Mouse (Mus musculus): ENCODE results near the gene Sebox. TPM values are rescaled to one million over a fixed set of nuclear protein-coding genes. Genes with fewer than 3 reads are reported as not detected.

Gene Sebox
- polyA plus RNA-seq, 1 experiment, result not detected

GRCm38 (mm10) chr11:78501529-78501928, 1.7 kb upstream of the Sebox start:
- Histone ChIP-seq H3K4me3 (replicated peaks; ENCODE audit: control insufficient read depth, low read depth, low read length) (no peak overlapping the region), H3K4me1 (ENCODE audit: control insufficient read depth, insufficient read depth, low read length) (no peaks in the 10 kb centered on the region), H3K27ac (ENCODE audit: control insufficient read depth, insufficient read depth, low read depth, low read length, poor library complexity) (no peak overlapping the region)
- WGBS, result 77% methylated on average over 20 of the region's 20 CpGs
- TF ChIP-seq POLR2A (IDR thresholded peaks at IDR 0.05; ENCODE audit: borderline replicate concordance, control insufficient read depth, low read depth, low read length), result no peak
- no peak for TF ChIP-seq CTCF (IDR thresholded peaks at IDR 0.05; ENCODE audit: control insufficient read depth, insufficient read depth, low read length)

GRCm38 (mm10) chr11:78505430-78505829, 2.2 kb downstream of the Sebox start:
- Histone ChIP-seq H3K4me3 (replicated peaks; ENCODE audit: control insufficient read depth, low read depth, low read length) (no peak overlapping the region), H3K4me1 (ENCODE audit: control insufficient read depth, insufficient read depth, low read length) (no peaks in the 10 kb centered on the region), H3K27ac (ENCODE audit: control insufficient read depth, insufficient read depth, low read depth, low read length, poor library complexity) (no peak overlapping the region)
- TF ChIP-seq CTCF (IDR thresholded peaks at IDR 0.05; ENCODE audit: control insufficient read depth, insufficient read depth, low read length), result no peak
- no peak for TF ChIP-seq POLR2A (IDR thresholded peaks at IDR 0.05; ENCODE audit: borderline replicate concordance, control insufficient read depth, low read depth, low read length)
- WGBS, result 67% methylated on average over 3 of the region's 3 CpGs

GRCm38 (mm10) chr11:78509148-78509547, 5.9 kb downstream of the Sebox start:
- H3K4me3 ChIP-seq (replicated peaks; ENCODE audit: control insufficient read depth, low read depth, low read length), result no peak overlapping the region
- TF ChIP-seq POLR2A (IDR thresholded peaks at IDR 0.05; ENCODE audit: borderline replicate concordance, control insufficient read depth, low read depth, low read length) (no peak), CTCF (IDR thresholded peaks at IDR 0.05; ENCODE audit: control insufficient read depth, insufficient read depth, low read length) (peak; percentile 45; the same call in 1 of the 2 replicates)
- H3K4me1 ChIP-seq (ENCODE audit: control insufficient read depth, insufficient read depth, low read length), result no peaks in the 10 kb centered on the region
- no peak overlapping the region for H3K27ac ChIP-seq (ENCODE audit: control insufficient read depth, insufficient read depth, low read depth, low read length, poor library complexity)
- WGBS, result 77% methylated on average over 5 of the region's 5 CpGs

GRCm38 (mm10) chr11:78512025-78512957, 9.0 kb downstream of the Sebox start, which contains the start of the genes Tmem199 and Poldip2:
Gene Tmem199, minus strand, starts transcription at chr11:78512172.
Gene Poldip2, plus strand, starts transcription at chr11:78512193.
- peak within 1 kb of the TSS; percentile 82 for H3K4me3 ChIP-seq (replicated peaks; ENCODE audit: control insufficient read depth, low read depth, low read length)
- WGBS, result 1% methylated on average over 67 of the region's 67 CpGs
- TF ChIP-seq CTCF (IDR thresholded peaks at IDR 0.05; ENCODE audit: control insufficient read depth, insufficient read depth, low read length) (no peak), POLR2A (IDR thresholded peaks at IDR 0.05; ENCODE audit: borderline replicate concordance, control insufficient read depth, low read depth, low read length) (peak; percentile 87)
- H3K4me1 ChIP-seq (ENCODE audit: control insufficient read depth, insufficient read depth, low read length), result no peaks in the 10 kb centered on the region
- peak within 1 kb of the TSS; percentile 86 for H3K27ac ChIP-seq (ENCODE audit: control insufficient read depth, insufficient read depth, low read depth, low read length, poor library complexity)

GRCm38 (mm10) chr11:78513106-78513790, 10.0 kb downstream of the Sebox start:
- TF ChIP-seq POLR2A (IDR thresholded peaks at IDR 0.05; ENCODE audit: borderline replicate concordance, control insufficient read depth, low read depth, low read length), result no peak
- no peak for TF ChIP-seq CTCF (IDR thresholded peaks at IDR 0.05; ENCODE audit: control insufficient read depth, insufficient read depth, low read length)
- Histone ChIP-seq H3K27ac (ENCODE audit: control insufficient read depth, insufficient read depth, low read depth, low read length, poor library complexity) (no peak overlapping the region), H3K4me3 (replicated peaks; ENCODE audit: control insufficient read depth, low read depth, low read length) (no peak overlapping the region), H3K4me1 (ENCODE audit: control insufficient read depth, insufficient read depth, low read length) (no peaks in the 10 kb centered on the region)
- 54% methylated on average over 3 of the region's 3 CpGs for WGBS

- Histone ChIP-seq H3K27ac (ENCODE audit: control insufficient read depth, insufficient read depth, low read depth, low read length, poor library complexity) (no peak overlapping the region), H3K4me1 (ENCODE audit: control insufficient read depth, insufficient read depth, low read length) (no peaks in the 10 kb centered on the region), H3K4me3 (replicated peaks; ENCODE audit: control insufficient read depth, low read depth, low read length) (no peak overlapping the region)
- peak; percentile 45; the same call in 1 of the 2 replicates for TF ChIP-seq CTCF (IDR thresholded peaks at IDR 0.05; ENCODE audit: control insufficient read depth, insufficient read depth, low read length)
- no peak for TF ChIP-seq POLR2A (IDR thresholded peaks at IDR 0.05; ENCODE audit: borderline replicate concordance, control insufficient read depth, low read depth, low read length)
- 63% methylated on average over 2 of the region's 2 CpGs for WGBS
Observed at GRCm38 (mm10) chr11:78515549-78516325, 12.5 kb downstream of the Sebox start.

GRCm38 (mm10) chr11:78518931-78519330, 15.7 kb downstream of the Sebox start:
- Histone ChIP-seq H3K4me1 (ENCODE audit: control insufficient read depth, insufficient read depth, low read length) (no peaks in the 10 kb centered on the region), H3K4me3 (replicated peaks; ENCODE audit: control insufficient read depth, low read depth, low read length) (no peak overlapping the region), H3K27ac (ENCODE audit: control insufficient read depth, insufficient read depth, low read depth, low read length, poor library complexity) (no peak overlapping the region)
- 89% methylated on average over 10 of the region's 10 CpGs for WGBS
- TF ChIP-seq CTCF (IDR thresholded peaks at IDR 0.05; ENCODE audit: control insufficient read depth, insufficient read depth, low read length) (no peak), POLR2A (IDR thresholded peaks at IDR 0.05; ENCODE audit: borderline replicate concordance, control insufficient read depth, low read depth, low read length) (no peak)

Measured in bone marrow, adult 2 months (tissue).